Mouse (Mus musculus) yolk sac, embryonic 10.5 days (tissue): ENCODE data around the gene Cdh16.
A peak's percentile ranks its signal among the peaks of the same experiment; 100 is the strongest.
"Not testable (repeated sequence)": the region's sequence is repeated elsewhere in the genome, so short reads cannot be mapped to it uniquely, and the experiment has no call there.

ENCODE experiments used
- DNase-seq: peaks from one replicate; pipeline ENCODE4 v3.0.0-alpha.2; 2017; ENCODE audit warnings: low spot score

The Cdh16 gene

DNA sequence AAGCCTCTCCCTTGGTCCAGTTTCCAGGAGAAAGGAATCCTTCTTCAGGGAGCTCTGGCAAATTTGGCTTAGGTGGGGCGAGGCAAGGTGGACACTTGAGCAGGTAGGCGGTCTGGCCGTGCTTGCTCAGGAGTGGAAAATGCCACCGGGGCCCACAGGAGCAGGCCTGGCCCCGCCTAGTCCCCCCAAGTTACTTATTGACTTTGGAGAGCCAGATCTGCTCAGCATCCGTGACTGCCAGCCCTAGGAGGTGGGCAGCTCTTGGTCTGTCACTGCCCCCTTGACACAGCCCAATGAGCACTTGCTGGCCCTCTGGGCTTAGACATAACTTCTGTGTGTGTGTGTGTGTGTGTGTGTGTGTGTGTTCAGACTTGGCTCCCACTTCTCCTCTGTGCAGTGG is at the start of gene Cdh16:
TSS of gene Cdh16 (minus strand) at position 236 of the 400 bp plus-strand sequence.
- no peak for DNase-seq

DNA sequence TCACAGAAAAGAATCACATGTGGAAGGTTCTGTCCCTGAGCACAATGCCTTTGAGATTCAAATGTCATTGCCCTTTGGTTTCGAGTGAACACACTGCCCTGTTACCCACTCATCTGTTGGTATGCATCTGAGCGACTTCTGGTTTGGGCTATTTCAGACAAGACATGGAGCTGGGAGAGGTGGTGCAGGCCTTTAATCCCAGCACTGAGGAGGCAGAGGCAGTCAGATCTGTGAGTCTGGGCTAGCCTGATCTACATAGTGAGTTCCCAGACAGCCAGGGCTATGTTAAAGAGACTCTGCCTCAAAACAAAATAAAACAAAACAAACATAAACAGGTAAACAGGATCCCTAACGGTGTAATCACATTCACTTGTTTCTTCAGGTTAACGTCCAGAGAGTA is 31.4 kb upstream of the Cdh16 start:
- no peak for DNase-seq

DNA sequence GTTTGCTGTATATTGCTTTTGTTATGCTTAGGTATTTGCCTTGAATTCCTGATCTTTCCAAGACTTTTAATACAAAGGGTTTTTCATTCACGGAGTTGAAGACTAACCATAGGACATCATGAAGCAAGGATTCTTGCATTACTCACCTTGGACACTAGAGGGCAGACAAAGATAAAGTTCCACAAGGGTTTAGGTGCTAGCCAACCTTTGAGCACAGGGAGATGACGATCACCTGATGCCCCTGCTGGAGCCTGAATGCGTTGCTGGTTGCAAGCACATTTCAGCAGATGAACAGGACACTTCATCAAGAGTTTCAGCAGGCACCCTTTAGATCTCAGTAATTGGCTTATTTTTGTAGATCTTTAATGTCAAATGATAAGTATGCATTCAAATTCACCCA is 30.8 kb upstream of the Cdh16 start:
- peak; percentile 70 for DNase-seq

DNA sequence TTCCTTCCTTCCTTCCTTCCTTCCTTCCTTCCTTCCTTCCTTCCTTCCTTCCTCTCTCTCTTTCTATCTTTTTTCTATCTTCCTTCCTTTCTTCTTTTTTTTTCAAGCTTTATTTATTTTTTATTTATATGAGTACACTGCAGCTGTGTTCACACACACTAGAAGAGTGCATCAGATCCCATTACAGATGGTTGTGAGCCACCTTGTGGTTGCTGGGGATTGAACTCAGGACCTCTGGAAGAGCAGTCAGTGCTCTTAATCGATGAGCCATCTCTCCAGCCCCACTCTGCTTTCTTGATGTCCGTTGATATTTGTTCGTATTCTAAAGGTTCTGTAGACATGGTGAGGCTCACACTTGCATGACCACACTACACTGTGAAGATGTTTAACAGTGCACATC is 20.0 kb upstream of the Cdh16 start:
- DNase-seq = not testable (repeated sequence)

DNA sequence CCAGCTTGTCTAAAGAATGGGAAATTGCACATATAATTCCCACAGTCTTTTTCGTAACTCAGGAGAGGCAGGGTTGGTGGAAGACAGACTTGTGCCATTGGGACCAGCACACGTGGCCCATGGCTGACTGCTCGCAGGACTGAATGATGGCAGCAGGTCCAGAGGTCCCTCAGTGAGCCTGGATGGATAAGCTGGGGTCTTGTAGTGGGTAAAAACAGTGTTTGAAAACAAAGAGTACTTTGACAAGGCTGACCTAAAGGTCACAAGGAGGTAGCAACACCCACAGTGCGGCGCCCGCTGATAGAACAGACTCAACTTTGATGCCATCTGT is 18.1 kb upstream of the Cdh16 start:
- no peak for DNase-seq

DNA sequence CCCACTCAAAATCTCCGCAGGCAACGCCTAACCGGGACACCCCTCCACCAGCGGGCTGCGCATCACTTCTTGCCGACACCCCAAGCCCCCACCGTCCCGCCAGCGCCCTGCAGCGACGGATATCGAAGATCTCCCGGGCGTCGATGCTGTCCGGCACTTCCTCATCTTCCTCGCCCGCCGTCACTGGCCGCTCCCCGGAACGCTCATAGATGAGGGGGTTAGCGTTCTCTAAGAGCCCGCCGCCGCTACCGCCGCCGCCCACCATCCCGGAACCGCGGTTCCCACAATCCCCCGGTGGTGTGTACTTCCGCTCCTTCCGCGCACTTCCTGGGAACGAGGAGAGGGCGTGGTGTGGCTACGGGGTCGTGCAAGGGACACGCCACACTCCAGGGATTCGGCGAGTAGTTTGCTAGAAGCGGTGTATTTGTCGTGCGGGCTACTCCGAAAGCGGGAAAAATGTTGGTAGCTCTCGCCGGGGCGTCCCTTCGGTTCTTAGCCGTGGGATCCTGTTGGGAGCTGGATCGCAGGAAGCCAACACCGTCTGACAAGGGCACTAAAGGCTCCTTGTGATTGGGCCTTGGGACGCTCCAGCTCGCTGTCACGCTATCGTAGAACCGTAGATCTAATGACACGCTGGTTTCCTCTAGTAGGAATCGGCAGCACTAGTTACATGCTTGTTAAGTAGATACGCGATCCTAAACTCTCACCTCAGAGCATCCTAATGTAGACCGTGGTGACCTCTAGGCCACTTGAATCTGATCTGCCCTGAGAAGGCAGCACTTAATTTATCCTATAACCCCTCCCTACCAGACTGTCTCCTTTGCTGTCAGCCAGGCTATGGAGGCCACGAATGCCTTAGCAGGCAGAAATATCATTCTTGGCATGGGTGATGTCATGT is 17.5 kb upstream of the Cdh16 start, which contains the start of gene Ciao2b:
TSS of gene Ciao2b (minus strand) at position 540 of the 898 bp plus-strand sequence.
- DNase-seq = peak; percentile 90

DNA sequence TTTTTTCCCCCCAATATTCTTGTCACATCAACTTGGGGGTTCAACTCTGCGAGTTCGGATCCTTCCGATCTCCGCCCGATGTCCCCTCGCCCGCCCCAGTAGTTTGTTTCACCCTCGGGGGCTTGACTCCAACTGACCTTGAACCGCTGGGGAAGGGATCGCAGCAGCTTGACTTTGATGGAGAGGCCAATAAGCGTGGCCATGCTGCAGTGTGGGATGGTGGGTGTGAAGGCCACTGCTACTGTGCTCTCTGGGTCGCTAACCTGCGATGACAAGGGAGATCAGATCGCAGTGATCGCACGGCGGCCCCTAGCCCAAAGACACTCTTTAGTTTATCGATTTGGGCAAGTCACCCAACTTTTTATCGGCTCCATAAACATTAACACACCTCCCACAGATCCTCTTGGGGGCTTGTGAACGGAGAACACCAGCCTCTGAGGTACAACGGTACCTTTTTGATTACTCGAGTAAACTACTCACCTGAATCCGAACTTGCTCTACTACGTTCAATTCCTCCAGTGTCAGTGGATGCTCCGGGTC is 16.7 kb upstream of the Cdh16 start:
- no peak for DNase-seq

DNA sequence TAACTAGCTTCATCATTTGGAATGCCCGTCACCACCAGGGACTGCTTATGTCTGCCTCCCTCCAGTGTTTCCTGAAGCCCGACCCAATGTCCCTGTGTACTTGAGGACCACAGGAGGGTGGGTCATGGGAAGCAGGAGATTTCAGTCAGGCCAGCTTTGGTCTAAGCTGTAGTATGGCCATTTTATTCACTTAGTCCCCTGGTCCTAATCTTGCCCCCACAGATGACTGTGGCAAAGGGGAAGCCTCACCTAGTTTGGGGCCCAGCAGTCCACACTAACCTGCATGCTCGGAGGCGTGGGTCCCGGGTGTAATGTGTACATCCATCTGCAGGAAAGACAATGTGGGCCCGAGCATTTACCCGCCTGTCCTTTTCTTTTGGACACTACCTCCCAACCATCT is 16.0 kb upstream of the Cdh16 start:
- no peak for DNase-seq

DNA sequence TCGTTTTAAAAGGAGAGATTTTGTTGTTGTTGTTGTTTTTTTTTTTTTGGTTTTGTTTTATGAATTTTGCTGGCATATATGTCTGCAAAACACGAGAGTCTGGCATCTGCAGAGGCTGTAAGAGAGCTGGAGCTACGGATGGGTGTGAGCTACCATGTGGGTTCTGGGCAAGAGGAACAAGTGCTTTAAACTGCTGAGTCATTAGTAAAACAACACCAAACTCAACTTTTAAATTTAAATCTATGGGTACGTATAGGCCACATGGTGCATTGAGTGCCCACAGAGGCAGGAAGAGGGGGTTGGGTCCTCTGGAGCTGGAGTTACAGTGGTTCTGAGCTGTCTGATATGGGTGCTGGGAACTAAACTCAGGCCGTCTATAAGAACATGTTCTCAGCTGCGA is 13.8 kb upstream of the Cdh16 start:
- DNase-seq = no peak

DNA sequence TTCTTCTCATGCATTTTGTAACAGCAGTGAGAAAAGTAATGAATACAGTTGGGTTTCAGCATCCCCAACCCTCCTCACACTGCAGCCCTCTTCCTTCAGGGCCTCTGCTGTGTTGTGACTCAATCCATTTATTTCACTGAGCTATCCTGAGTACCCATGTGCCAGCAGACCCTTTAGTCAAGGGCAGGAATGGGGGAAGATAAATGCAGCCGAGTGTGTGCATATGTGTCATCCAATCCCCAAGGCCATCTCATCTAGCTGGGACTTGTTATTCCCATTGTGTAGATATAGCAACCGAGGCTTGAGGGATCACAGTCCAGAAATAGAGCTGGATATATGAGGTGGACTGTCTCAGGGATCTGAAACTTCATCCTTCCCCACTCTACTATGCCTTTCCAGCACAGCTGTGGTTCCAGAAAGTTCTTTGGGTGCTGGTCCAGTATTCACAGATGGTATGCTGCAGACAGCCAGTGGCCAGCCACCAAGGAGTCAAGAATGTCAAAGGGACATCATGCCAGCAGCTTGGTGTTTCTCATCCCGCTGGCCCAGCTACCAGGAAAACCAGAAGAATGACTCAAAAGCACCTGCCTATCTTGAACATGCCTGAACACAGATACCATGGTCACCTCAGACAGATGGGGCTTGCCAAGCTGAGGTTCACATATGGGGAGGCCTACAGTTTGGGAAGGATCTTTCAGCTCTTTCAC is 11.0 kb upstream of the Cdh16 start:
- DNase-seq = no peak

DNA sequence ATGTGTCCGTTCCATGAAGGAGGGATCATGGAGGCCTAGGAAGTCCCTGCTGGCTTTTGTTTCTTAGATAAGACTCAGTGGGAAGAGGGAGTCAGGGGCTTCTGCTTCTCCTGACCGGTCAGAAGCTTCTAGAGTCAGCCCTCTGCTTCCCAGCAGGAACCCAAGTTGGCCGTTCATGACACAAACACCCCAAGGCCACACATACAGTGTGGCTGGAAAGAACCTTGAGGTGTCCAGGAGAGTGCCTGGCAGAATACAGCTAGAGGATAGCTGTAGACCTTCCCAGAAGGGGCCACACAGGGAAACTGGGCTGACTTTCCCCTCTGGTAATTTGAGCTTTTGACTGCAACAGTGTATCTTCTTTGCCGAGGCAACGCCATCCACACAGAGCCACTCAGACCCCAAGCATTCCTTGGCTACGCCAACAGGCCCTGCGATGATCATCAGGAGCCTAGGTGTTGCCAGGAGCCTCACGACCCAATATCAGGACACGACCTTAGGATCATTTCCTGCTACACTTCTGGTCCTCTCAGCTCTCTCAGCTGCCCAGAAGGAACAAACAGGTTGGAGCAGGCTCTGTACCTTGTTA is 9.1 kb upstream of the Cdh16 start:
- no peak for DNase-seq

DNA sequence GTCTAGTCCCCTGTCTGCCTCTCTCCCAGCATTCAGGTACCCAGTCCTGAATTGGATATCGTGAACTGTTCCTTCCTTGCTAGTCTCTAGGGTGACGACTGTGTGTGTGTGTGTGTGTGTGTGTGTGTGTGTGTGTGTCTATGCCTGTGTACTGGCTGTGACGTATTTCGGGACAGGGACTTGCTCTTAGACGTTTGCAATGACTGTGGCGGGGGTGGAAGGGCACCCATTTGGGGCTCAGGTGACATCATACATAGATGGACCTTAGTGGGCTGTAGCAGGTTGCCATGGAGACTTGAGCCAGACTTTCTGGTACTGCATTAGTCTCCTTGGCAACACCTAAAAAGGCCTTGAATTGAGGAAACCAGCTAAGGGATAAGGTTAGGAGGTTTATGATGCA is 8.3 kb upstream of the Cdh16 start:
- no peak for DNase-seq

DNA sequence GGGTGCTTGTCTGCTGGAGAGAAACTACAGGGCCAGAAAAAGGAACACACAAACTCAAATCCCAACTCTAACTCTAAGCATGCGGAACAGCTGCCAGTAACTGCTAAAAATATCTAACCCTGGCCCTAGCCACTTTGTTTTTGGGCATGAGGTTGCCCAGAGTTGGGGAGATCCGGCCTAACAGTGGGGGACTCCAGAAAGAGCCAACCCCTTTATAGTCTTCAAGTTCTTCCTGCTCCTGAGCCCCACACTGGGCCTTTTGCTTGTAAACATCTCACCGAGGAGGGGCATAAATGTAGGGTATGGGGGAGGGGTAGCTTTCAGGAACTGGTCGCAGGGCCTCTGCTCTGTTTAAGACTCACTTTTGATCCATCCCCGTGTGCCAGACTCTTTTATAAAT is 7.8 kb upstream of the Cdh16 start:
- DNase-seq = no peak

DNA sequence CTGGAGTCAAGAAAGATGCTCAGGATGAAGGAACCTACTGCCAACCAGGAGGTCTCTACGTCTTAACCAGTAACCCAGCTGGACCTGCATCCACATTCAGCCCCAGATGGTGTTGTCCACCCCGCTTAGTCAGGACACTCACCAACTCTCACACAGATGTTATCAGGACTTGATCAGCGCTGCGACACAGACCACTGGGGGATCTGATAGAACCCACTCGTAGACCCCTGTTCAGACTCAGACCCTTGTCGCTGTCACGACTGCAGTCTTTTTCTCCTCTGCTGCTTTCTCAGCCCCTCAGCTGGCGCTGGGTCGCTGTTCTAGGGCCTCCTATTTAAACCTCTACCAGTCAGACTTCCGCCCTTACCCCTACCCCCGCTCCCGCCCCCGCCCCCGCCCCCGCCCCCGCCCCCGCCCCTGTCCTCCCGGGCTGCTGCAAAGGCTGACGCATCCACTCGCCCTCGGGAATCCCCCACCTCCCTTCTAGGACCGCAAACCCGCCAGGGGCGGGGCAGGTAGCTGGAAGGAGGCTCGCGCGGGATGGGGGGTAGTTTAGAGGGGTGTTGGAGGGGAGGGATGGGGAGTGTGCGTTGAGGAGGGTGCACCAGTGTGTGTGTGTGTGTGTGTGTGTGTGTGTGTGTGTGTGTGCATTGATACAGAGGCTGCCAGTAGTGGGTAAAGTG is 6.9 kb upstream of the Cdh16 start, which contains the start of gene Rrad:
TSS of gene Rrad (minus strand) at position 347 of the 683 bp plus-strand sequence.
- peak; percentile 65 for DNase-seq

DNA sequence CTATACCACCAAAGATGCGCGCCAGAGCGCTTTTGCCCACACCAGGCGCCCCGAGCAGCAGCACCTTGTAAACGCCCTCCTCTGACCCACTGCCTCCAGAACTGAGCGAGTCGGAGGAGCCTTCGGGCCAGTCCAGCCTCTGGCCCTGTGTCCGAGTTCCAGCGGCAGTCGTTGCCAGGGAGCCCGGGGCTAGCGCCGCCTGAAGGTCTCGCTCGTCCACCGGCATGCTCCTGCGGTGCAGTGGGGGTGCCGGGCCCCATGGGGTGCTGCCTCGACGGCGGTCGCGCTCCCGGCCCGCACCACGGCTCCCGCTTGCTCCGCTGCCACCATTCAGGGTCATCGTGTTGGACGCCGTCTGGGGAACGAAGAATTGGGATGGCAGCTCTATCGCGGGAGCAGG is 6.4 kb upstream of the Cdh16 start:
- no peak for DNase-seq

DNA sequence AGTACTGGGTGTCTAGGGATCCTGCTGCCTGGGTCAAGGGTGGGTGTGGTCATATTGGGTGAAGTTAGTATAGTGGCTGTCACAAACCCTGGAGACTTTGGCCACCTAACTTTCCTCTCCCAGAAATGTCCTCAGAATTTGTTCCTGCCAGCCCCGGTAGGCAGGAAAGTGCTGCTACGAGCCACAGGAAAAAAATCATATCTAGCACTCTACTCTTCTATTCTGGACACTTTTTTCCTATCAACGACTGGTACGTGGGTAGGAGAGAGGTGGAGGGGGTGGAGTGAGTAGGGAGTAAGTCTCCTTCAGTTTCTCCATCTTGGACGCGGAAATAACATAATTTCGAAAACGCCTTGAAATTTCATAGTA is 5.9 kb upstream of the Cdh16 start:
- no peak for DNase-seq

DNA sequence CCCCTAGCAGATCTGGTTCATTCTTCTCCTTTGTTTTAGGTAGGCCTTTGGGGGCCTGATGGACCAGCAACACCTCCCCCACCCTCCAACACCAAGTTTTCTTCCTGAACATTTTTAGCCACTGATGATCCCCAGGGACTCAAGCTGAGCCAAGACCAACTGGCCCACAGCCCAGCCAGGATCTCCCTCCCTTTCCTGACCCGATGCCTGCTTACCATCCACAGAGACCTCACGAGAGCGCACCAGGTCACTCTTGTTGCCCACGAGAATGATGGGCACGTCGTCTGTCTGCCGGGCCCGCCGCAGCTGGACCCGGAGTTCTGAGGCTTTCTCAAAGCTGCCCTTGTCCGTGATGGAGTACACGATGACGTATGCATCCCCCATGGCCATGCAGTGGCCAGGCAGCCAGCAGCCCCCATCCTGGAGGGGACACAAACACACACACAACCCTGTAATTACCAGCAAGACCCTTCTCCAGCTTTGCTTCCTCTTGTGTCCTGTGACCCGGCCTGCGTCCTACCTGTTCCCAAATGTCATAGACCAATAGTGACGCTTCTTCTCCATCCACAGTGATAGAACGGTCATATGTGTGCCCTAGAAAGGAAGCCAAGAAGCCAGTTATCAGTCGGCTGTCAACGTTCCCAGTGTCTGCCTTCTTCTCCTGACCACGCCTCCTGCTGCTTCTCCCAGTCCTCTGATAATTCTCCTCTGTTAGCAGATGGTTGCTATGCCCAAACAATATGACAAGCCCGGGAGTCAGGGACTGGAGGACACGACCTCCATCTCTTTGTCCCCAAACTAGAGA is 5.3 kb upstream of the Cdh16 start:
- no peak for DNase-seq

DNA sequence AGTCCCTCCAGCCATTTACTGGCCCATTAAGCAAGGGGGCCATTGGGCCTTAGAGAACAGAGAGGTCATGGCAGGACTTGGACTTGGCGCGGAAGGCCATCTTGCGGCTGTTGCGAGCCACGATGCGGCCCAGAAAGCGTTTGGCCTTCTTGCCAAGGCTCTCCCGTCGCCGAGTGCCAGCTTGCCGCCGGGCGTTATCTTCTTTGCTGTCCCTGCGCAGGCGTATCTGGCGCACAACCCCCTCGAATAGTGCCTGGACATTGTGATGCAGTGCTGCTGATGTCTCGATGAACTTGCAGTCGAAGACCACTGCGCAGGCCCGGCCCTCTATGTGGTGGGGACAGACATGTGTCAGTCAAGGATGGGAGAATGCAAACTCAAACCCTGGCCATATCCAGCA is 4.2 kb upstream of the Cdh16 start:
- no peak for DNase-seq

DNA sequence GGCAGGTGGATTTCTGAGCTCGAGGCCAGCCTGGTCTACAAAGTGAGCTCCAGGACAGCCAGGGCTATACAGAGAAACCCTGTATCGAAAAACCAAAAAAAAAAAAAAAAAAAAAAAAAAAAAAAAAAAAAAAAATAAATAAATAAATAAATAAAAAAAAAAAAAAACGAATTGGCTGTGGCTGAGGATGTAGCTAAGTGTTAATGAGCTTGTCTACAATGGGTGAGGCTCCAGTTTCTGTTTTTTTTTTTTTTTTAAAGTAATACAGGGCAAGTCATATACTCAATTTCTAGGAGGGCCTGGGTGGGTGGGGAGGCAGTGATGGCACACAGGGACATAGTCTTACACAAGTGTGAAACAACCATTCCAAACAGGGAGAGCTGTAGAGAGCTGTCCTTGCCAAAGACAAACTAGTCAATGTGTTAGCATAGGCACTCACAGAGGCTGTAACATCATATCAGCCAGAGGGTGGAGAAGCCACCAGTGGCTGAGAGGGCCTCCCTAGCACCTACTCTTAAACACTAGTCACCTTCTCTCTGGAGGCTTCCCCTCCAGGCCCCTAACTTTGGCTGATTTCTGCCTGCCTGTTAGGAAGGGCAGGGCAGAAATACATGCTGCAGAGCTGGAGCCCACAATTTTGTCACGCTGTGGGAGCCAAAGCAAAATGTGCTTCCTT is 3.0 kb upstream of the Cdh16 start:
- DNase-seq = no peak

DNA sequence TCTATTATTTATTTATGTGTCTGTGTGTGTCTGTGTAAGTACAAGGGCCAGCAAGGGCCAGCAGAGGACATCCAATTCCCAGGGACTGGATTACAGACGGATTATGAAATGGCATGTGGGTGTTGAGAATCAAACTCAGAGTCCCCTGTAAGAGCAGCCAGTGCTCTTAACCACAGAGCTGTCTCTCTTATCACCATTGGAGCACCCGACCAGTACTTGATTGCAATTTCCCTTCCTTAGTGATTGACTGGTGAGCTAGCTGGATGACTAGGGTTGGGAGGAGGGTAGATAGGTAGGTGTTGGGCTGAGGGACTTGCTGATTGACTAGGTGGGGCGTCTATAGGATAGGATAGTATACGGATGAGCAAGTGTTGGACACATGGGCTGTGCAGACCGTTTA is 3.4 kb downstream of the Cdh16 start:
- DNase-seq = no peak

DNA sequence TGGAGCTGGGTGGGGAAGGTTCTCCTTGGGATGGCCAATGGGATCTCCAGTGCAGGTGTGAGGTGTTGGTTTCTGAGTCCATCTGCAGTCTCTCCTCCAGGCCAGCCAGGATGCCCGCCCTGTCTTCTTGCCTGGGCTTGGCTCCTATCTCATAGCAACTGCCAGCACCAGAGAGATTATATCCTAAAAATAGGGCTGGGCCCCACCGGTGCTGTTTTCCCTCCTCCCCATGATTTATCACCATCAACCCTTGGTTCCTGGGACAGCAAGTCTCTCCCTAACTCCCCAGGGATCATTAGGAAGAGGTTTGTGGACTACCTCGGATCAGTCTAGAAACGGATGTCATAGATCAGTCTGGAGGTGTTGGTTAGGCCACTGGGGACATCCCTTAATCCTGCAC is 11.1 kb downstream of the Cdh16 start:
- DNase-seq = no peak
